Mouse (Mus musculus) liver, embryonic 13.5 days (tissue): ENCODE measurements around the gene Farp1. TPM values are rescaled to one million over a fixed set of nuclear protein-coding genes. Genes with fewer than 3 reads are reported as not detected.

Experiments used
- ATAC-seq: fragments of 200-750 bp; cut with Nextera tagmentation; 2 replicates; pipeline ENCODE4 v1.8.0; 2017; ENCODE audit warnings: low read depth, mild to moderate bottlenecking, moderate number of reproducible peaks, moderate library complexity
- DNase-seq: peaks from one replicate; pipeline ENCODE4 v3.0.0; 2022
- H3K27ac ChIP-seq: fragments of 300-500 bp; sonication (generic); 2 replicates; pipeline ENCODE4 v1.5.1; 2015; ENCODE audit warnings: moderate library complexity, mild to moderate bottlenecking, inconsistent platforms
- H3K27me3 ChIP-seq: fragments of 300-500 bp; sonication (generic); 2 replicates; pipeline ENCODE4 v1.6.1; 2015; ENCODE audit warnings: mild to moderate bottlenecking, inconsistent platforms
- H3K36me3 ChIP-seq: fragments of 300-500 bp; sonication (generic); 2 replicates; pipeline ENCODE4 v1.6.1; 2015; ENCODE audit warnings: mild to moderate bottlenecking, inconsistent platforms
- H3K4me1 ChIP-seq: fragments of 300-500 bp; sonication (generic); replicated peaks from 2 replicates; pipeline ENCODE4 v1.6.1; 2015; ENCODE audit warnings: inconsistent platforms
- H3K4me2 ChIP-seq: fragments of 300-500 bp; sonication (generic); 2 replicates; pipeline ENCODE4 v1.6.1; 2015; ENCODE audit warnings: inconsistent platforms, mild to moderate bottlenecking, moderate library complexity
- H3K4me3 ChIP-seq: fragments of 300-500 bp; sonication (generic); replicated peaks from 2 replicates; pipeline ENCODE4 v1.5.1; 2015; ENCODE audit warnings: mild to moderate bottlenecking, inconsistent platforms
- H3K9ac ChIP-seq: fragments of 300-500 bp; sonication (generic); 2 replicates; pipeline ENCODE4 v1.6.1; 2015; ENCODE audit warnings: mild to moderate bottlenecking, inconsistent platforms
- H3K9me3 ChIP-seq: fragments of 300-500 bp; sonication (generic); replicated peaks from 2 replicates; pipeline ENCODE4 v1.6.1; 2016; ENCODE audit warnings: inconsistent platforms
- WGBS: fragments of 180-500 bp; shearing (Covaris S2); methylation state at CpG from one replicate; pipeline ENCODE4 v1.1.7; 2015; ENCODE audit not compliant: insufficient replicate concordance; 5-methylcytosine and 5-hydroxymethylcytosine counted together
- polyA plus RNA-seq: library from polyadenylated mRNA; unstranded; fragments of >200 nt; fragmentation: Nextera tagmentation; extraction: Ambion mirVana; gene quantifications from 2 replicates; pipeline ENCODE4 v1.2.1, GENCODE M21; 2015

Gene Farp1
- polyA plus RNA-seq, 1 experiment from 2014 or later, result 3.4 TPM

DNA sequence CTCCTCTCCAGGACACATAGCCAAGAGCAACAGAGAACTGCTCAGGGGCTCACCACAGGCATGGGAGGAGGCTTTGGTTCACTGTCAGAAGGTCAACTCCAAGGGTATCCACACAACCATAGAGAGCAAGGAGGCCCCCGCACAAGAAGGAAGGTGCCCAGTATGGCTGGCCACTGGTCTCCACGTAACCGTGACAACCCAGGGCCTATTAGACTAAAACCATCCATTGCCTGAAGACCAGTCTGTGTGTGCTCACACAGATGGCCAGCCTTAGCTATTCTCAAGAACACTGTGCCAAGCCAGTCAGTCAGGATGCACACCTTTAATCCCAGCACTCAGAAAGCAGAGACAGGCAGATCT, 282.3 kb downstream of the Farp1 start:
- H3K9me3 ChIP-seq, result no peaks in the 10 kb centered on the region
- WGBS, result 88% methylated on average over 3 of the region's 3 CpGs

GRCm38 (mm10) chr14:121318382-121318781, 283.4 kb downstream of the Farp1 start:
- H3K4me1 ChIP-seq, result peaks cover 67% of the 10 kb centered on the region
- 16% methylated on average over 5 of the region's 5 CpGs for WGBS
- no peak for ATAC-seq

More for the DNA sequence above, 282.3 kb downstream of the Farp1 start:
- DNase-seq, result no peak
- Histone ChIP-seq H3K4me2 (no peak overlapping the region), H3K36me3 (no peaks in the 10 kb centered on the region), H3K4me3 (no peak overlapping the region), H3K4me1 (peaks cover 66% of the 10 kb centered on the region), H3K27me3 (no peaks in the 10 kb centered on the region), H3K9ac (no peak overlapping the region), H3K27ac (no peak overlapping the region)
- ATAC-seq, result no peak

GRCm38 (mm10) chr14:121322150-121322549, 287.1 kb downstream of the Farp1 start:
- Histone ChIP-seq H3K4me2 (no peak overlapping the region), H3K27ac (no peak overlapping the region), H3K9me3 (no peaks in the 10 kb centered on the region), H3K9ac (no peak overlapping the region), H3K36me3 (no peaks in the 10 kb centered on the region), H3K4me3 (no peak overlapping the region), H3K4me1 (peaks cover 77% of the 10 kb centered on the region), H3K27me3 (no peaks in the 10 kb centered on the region)
- 69% methylated on average over 5 of the region's 5 CpGs for WGBS
- ATAC-seq, result 0 out of 2 replicates have a peak, but pooled peaks have one; percentile 35
- DNase-seq, result no peak

More at GRCm38 (mm10) chr14:121318382-121318781, 283.4 kb downstream of the Farp1 start:
- Histone ChIP-seq H3K4me3 (no peak overlapping the region), H3K27ac (no peak overlapping the region), H3K27me3 (no peaks in the 10 kb centered on the region), H3K36me3 (no peaks in the 10 kb centered on the region), H3K9ac (no peak overlapping the region), H3K9me3 (no peaks in the 10 kb centered on the region), H3K4me2 (no peak overlapping the region)
- DNase-seq, result no peak

DNA sequence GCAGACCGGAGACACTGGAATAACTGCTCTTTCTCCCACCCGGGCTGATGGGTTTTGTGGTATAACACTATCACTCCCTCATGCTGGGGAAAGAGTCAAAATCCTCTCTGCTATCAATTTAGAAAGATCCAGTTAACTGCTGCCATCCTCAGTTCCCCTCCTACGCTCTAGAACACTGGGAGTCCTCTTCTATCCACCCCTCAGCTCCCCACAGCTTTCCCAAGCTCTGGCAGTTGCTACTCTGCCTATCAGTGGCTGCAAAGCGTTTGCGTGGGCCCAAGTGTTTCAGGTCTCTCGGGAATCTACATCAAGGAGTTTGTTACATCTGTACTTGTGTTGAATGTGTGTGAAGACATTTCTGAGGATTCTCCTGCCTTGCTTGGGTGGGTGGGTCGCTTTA, 287.6 kb downstream of the Farp1 start:
- DNase-seq (no peak), ATAC-seq (no peak)
- Histone ChIP-seq H3K27me3 (no peaks in the 10 kb centered on the region), H3K36me3 (no peaks in the 10 kb centered on the region), H3K9me3 (no peaks in the 10 kb centered on the region), H3K4me3 (no peak overlapping the region), H3K9ac (no peak overlapping the region), H3K4me2 (no peak overlapping the region), H3K4me1 (peaks cover 79% of the 10 kb centered on the region), H3K27ac (no peak overlapping the region; the same call in 1 of the 2 replicates)
- 59% methylated on average over 7 of the region's 7 CpGs for WGBS

DNA sequence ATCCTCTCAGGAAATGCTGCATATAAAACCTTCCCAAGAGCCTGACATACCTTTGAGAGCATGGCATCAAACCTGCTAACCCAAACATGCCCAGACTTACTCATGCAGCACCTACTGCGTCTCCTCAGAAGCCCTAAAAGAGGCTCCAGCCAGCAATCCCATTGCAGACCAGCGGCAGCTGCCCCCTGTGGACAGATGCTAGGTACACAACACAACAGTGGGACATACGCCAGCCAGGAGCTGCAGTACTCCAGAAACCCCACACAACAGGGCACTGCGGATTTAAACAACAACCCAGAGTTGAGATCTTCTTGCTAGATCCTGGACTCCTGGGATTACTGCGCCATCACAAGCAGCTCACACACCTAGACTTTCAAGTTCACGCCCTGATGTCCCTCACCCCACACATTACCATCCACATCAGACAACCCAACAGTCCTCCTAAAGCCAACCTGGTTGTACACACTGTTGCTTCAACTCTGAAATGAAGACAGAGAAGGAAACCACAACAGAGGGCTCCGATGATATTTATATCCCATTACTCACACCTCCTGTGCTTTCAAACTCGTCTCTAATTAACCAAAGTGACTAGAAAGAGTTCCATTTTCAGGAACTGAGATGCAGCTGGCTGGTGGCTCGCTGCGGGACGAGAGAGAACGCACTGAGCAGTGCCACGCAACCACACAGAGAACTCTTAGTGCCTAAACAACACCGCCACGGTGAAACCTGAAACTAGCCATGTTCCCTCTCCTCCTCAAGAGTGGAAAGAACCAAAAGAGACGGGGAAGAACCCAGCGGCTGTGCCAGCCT, 289.7 kb downstream of the Farp1 start:
- H3K9ac ChIP-seq, result no peak overlapping the region
- H3K4me2 ChIP-seq, result no peak overlapping the region
- no peaks in the 10 kb centered on the region for H3K9me3 ChIP-seq
- no peaks in the 10 kb centered on the region for H3K27me3 ChIP-seq
- H3K27ac ChIP-seq, result no peak overlapping the region
- DNase-seq, result no peak
- H3K36me3 ChIP-seq, result no peaks in the 10 kb centered on the region
- 59% methylated on average over 17 of the region's 17 CpGs for WGBS
- peaks cover 86% of the 10 kb centered on the region for H3K4me1 ChIP-seq
- no peak overlapping the region for H3K4me3 ChIP-seq
- no peak for ATAC-seq

DNA sequence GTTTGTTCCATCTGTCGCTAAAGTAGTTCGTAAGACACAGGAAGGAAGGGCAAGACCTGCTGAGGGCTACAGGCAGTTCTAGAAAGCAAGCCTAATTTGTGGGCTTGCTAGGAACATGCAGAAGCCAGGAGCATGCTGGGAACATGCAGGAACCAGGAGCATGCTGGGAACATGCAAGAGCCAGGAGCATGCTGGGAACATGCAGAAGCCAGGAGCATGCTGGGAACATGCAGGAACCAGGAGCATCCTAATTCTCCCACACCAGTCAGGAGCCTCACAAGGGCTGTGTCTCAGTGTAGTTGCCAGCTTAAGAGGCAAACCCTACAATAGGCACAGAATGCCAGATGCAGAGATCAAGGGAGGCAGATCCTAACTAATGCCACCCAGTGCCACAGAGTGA, 291.4 kb downstream of the Farp1 start:
- Histone ChIP-seq H3K4me1 (peaks cover 93% of the 10 kb centered on the region), H3K36me3 (0 out of 2 replicates have a peak, but pooled peaks cover 4% of the 10 kb centered on the region), H3K4me3 (no peak overlapping the region), H3K9me3 (no peaks in the 10 kb centered on the region), H3K27ac (no peak overlapping the region), H3K27me3 (no peaks in the 10 kb centered on the region), H3K4me2 (no peak overlapping the region), H3K9ac (no peak overlapping the region)
- DNase-seq (no peak), ATAC-seq (no peak)
- WGBS, result 66% methylated on average over 2 of the region's 2 CpGs

DNA sequence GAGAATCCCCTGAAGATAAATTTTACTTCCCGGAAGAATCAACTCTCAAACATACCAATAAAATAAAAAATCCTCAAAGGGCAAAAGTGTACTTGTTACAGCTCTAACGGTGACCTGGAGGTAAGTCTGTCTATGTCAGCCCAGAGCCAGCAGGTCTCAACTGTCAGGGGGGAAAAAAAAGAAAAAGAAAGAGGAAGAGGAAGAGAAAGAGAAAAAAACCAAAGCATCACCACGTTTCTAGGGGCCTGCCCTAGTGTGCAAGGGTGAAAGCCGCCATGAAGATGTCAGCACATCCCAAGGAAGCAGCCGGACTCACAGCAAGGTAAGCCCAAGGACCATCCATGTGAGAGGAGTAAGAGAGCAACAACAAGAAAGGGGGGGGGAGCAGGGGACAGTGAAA, 293.9 kb downstream of the Farp1 start:
- 58% methylated on average over 5 of the region's 5 CpGs for WGBS
- DNase-seq (no peak), ATAC-seq (no peak)
- Histone ChIP-seq H3K36me3 (0 out of 2 replicates have a peak, but pooled peaks cover 4% of the 10 kb centered on the region), H3K4me1 (peaks cover 70% of the 10 kb centered on the region), H3K4me3 (no peak overlapping the region), H3K9ac (no peak overlapping the region), H3K4me2 (no peak overlapping the region), H3K9me3 (no peaks in the 10 kb centered on the region), H3K27me3 (no peaks in the 10 kb centered on the region), H3K27ac (no peak overlapping the region)

GRCm38 (mm10) chr14:121329401-121330089, 294.5 kb downstream of the Farp1 start:
- H3K4me1 ChIP-seq, result peaks cover 63% of the 10 kb centered on the region
- H3K9ac ChIP-seq, result no peak overlapping the region
- no peak for DNase-seq
- no peak overlapping the region for H3K27ac ChIP-seq
- H3K4me3 ChIP-seq, result no peak overlapping the region
- WGBS, result 70% methylated on average over 5 of the region's 5 CpGs
- H3K4me2 ChIP-seq, result no peak overlapping the region
- H3K27me3 ChIP-seq, result no peaks in the 10 kb centered on the region
- H3K36me3 ChIP-seq, result peaks cover 6% of the 10 kb centered on the region; the same call in 1 of the 2 replicates
- H3K9me3 ChIP-seq, result no peaks in the 10 kb centered on the region
- no peak for ATAC-seq

DNA sequence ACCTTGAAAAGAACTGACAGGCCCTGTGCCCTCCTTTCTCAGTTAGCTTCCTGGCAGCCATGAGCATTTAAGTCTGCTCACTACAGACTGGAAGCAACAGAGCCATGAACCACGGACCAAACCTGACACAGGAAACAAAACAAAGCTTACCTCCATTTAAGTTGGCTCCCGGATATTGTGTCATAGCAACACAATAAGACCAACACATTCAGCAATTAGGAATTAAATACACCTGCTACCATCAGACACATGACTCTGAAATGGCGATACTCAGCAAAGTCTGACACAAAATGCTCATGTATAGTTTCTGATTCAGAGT, 295.0 kb downstream of the Farp1 start:
- WGBS, result 73% methylated on average over 3 of the region's 3 CpGs
- ATAC-seq, result no peak

More for the DNA sequence above, 295.0 kb downstream of the Farp1 start:
- no peaks in the 10 kb centered on the region for H3K9me3 ChIP-seq
- no peaks in the 10 kb centered on the region for H3K27me3 ChIP-seq
- H3K27ac ChIP-seq, result no peak overlapping the region
- no peak overlapping the region for H3K4me2 ChIP-seq
- peaks cover 11% of the 10 kb centered on the region for H3K36me3 ChIP-seq
- peaks cover 58% of the 10 kb centered on the region for H3K4me1 ChIP-seq
- no peak for DNase-seq
- no peak overlapping the region for H3K4me3 ChIP-seq
- no peak overlapping the region for H3K9ac ChIP-seq
